Mouse (Mus musculus) stomach, embryonic 14.5 days (tissue): ENCODE data around the gene Plekhh3. TPM values are rescaled to one million over a fixed set of nuclear protein-coding genes. Genes with fewer than 3 reads are reported as not detected.

Experiments
- ATAC-seq: fragments of 200-750 bp; cut with Nextera tagmentation; 2 replicates; pipeline ENCODE4 v1.8.0; 2017; ENCODE audit warnings: low read depth, moderate TSS enrichment; ENCODE audit not compliant: insufficient number of reproducible peaks, insufficient read depth, low FRiP score
- H3K27ac ChIP-seq: fragments of 300-500 bp; sonication (generic); 2 replicates; pipeline ENCODE4 v1.5.1; 2014; ENCODE audit warnings: mild to moderate bottlenecking, low read length, moderate library complexity, mixed read lengths
- H3K27me3 ChIP-seq: fragments of 300-500 bp; sonication (generic); 2 replicates; pipeline ENCODE4 v1.6.1; 2014; ENCODE audit warnings: low read length, control low read depth, mixed read lengths; ENCODE audit not compliant: control insufficient read depth, insufficient read depth
- H3K36me3 ChIP-seq: fragments of 300-500 bp; sonication (generic); 2 replicates; pipeline ENCODE4 v1.6.1; 2014; ENCODE audit warnings: mild to moderate bottlenecking, control low read depth, low read length, moderate library complexity, mixed read lengths; ENCODE audit not compliant: control insufficient read depth, insufficient read depth
- H3K4me1 ChIP-seq: fragments of 300-500 bp; sonication (generic); 2 replicates; pipeline ENCODE4 v1.6.1; 2014; ENCODE audit warnings: low read length, control low read depth, mixed read lengths; ENCODE audit not compliant: control insufficient read depth, insufficient read depth
- H3K4me2 ChIP-seq: fragments of 300-500 bp; sonication (generic); replicated peaks from 2 replicates; pipeline ENCODE4 v1.6.1; 2014; ENCODE audit warnings: low read depth, low read length, control low read depth
- H3K4me3 ChIP-seq: fragments of 300-500 bp; sonication (generic); 2 replicates; pipeline ENCODE4 v1.5.1; 2014; ENCODE audit warnings: low read depth, low read length, control low read depth
- H3K9ac ChIP-seq: fragments of 300-500 bp; sonication (generic); replicated peaks from 2 replicates; pipeline ENCODE4 v1.6.1; 2014; ENCODE audit warnings: low read depth, mild to moderate bottlenecking, control low read depth, low read length, moderate library complexity, mixed read lengths
- H3K9me3 ChIP-seq: fragments of 300-500 bp; sonication (generic); 2 replicates; pipeline ENCODE4 v1.6.1; 2016; ENCODE audit warnings: low read depth, low read length, control low read depth; ENCODE audit not compliant: control insufficient read depth
- WGBS: fragments of 180-500 bp; shearing (Covaris S2); extraction: QIAGEN DNeasy Blood & Tissue Kit; methylation state at CpG from one replicate; pipeline ENCODE4 v1.1.7; 2014; 5-methylcytosine and 5-hydroxymethylcytosine counted together
- polyA plus RNA-seq: library from polyadenylated mRNA; unstranded; fragments of >200 nt; fragmentation: Nextera tagmentation; extraction: Ambion mirVana; gene quantifications from 2 replicates; pipeline ENCODE4 v1.2.1, GENCODE M21; 2014

Gene Plekhh3
- polyA plus RNA-seq, 1 experiment from 2014 or later = 26.0 TPM

GRCm38 (mm10) chr11:101190181-101190912 lies 19.2 kb upstream of the Plekhh3 start:
- peak; percentile 30; the same call in 1 of the 2 replicates for ATAC-seq
- no peak overlapping the region for H3K4me3 ChIP-seq
- peaks cover 9% of the 10 kb centered on the region; the same call in 1 of the 2 replicates for H3K36me3 ChIP-seq
- WGBS = 35% methylated on average over 8 of the region's 8 CpGs
- no peak overlapping the region for H3K4me2 ChIP-seq
- H3K9me3 ChIP-seq = no peaks in the 10 kb centered on the region
- H3K4me1 ChIP-seq = peaks cover 25% of the 10 kb centered on the region
- no peaks in the 10 kb centered on the region for H3K27me3 ChIP-seq
- no peak overlapping the region for H3K9ac ChIP-seq
- peak overlapping the region; percentile 94 for H3K27ac ChIP-seq

GRCm38 (mm10) chr11:101189495-101190180 lies 18.5 kb upstream of the Plekhh3 start:
- H3K4me2 ChIP-seq = no peak overlapping the region
- WGBS = 9% methylated on average over 6 of the region's 6 CpGs
- H3K9ac ChIP-seq = no peak overlapping the region
- ATAC-seq = peak; percentile 87
- H3K27ac ChIP-seq = peak overlapping the region; percentile 94
- no peaks in the 10 kb centered on the region for H3K9me3 ChIP-seq
- H3K36me3 ChIP-seq = peaks cover 3% of the 10 kb centered on the region; the same call in 1 of the 2 replicates
- H3K4me3 ChIP-seq = no peak overlapping the region
- H3K27me3 ChIP-seq = no peaks in the 10 kb centered on the region
- peaks cover 25% of the 10 kb centered on the region for H3K4me1 ChIP-seq

- H3K4me3 ChIP-seq = no peak overlapping the region
- no peak overlapping the region for H3K4me2 ChIP-seq
- peak overlapping the region; percentile 94 for H3K27ac ChIP-seq
- H3K4me1 ChIP-seq = peaks cover 25% of the 10 kb centered on the region
- no peak for ATAC-seq
- H3K9me3 ChIP-seq = no peaks in the 10 kb centered on the region
- 77% methylated on average over 11 of the region's 11 CpGs for WGBS
- H3K27me3 ChIP-seq = no peaks in the 10 kb centered on the region
- no peak overlapping the region for H3K9ac ChIP-seq
- 0 out of 2 replicates have a peak, but pooled peaks cover 1% of the 10 kb centered on the region for H3K36me3 ChIP-seq
Measured at GRCm38 (mm10) chr11:101188166-101188805, 17.1 kb upstream of the Plekhh3 start.

- no peak for ATAC-seq
- no peak overlapping the region for H3K4me2 ChIP-seq
- WGBS = 94% methylated on average over 5 of the region's 5 CpGs
- H3K27me3 ChIP-seq = no peaks in the 10 kb centered on the region
- no peaks in the 10 kb centered on the region for H3K9me3 ChIP-seq
- no peak overlapping the region for H3K27ac ChIP-seq
- no peaks in the 10 kb centered on the region for H3K36me3 ChIP-seq
- H3K9ac ChIP-seq = no peak overlapping the region
- H3K4me1 ChIP-seq = peaks cover 25% of the 10 kb centered on the region
- H3K4me3 ChIP-seq = no peak overlapping the region
Measured at GRCm38 (mm10) chr11:101187541-101187940, 16.4 kb upstream of the Plekhh3 start.

GRCm38 (mm10) chr11:101186526-101187247 lies 15.5 kb upstream of the Plekhh3 start:
- Histone ChIP-seq H3K27me3 (no peaks in the 10 kb centered on the region), H3K36me3 (no peaks in the 10 kb centered on the region)
- WGBS = 89% methylated on average over 27 of the region's 27 CpGs

GRCm38 (mm10) chr11:101185441-101185840 lies 14.3 kb upstream of the Plekhh3 start:
- H3K9me3 ChIP-seq = no peaks in the 10 kb centered on the region
- no peak overlapping the region for H3K27ac ChIP-seq
- no peak overlapping the region for H3K9ac ChIP-seq
- H3K4me2 ChIP-seq = no peak overlapping the region
- 89% methylated on average over 4 of the region's 4 CpGs for WGBS
- H3K36me3 ChIP-seq = no peaks in the 10 kb centered on the region
- H3K4me1 ChIP-seq = peaks cover 17% of the 10 kb centered on the region
- no peak overlapping the region for H3K4me3 ChIP-seq
- H3K27me3 ChIP-seq = no peaks in the 10 kb centered on the region
- ATAC-seq = no peak

More at GRCm38 (mm10) chr11:101186526-101187247, 15.5 kb upstream of the Plekhh3 start:
- H3K27ac ChIP-seq = no peak overlapping the region
- no peaks in the 10 kb centered on the region for H3K9me3 ChIP-seq
- H3K9ac ChIP-seq = no peak overlapping the region
- no peak for ATAC-seq
- H3K4me3 ChIP-seq = no peak overlapping the region
- peaks cover 25% of the 10 kb centered on the region for H3K4me1 ChIP-seq
- H3K4me2 ChIP-seq = no peak overlapping the region

- WGBS = 88% methylated on average over 12 of the region's 12 CpGs
- Histone ChIP-seq H3K9ac (no peak overlapping the region), H3K27me3 (no peaks in the 10 kb centered on the region), H3K4me1 (peaks cover 13% of the 10 kb centered on the region), H3K36me3 (no peaks in the 10 kb centered on the region), H3K4me2 (no peak overlapping the region), H3K4me3 (no peak overlapping the region), H3K27ac (no peak overlapping the region), H3K9me3 (no peaks in the 10 kb centered on the region)
- ATAC-seq = no peak
Measured at GRCm38 (mm10) chr11:101184984-101185383, 13.8 kb upstream of the Plekhh3 start.
